Mouse (Mus musculus) intestine, embryonic 16.5 days (tissue): ENCODE data around the gene Toe1. TPM values are rescaled to one million over a fixed set of nuclear protein-coding genes. Genes with fewer than 3 reads are reported as not detected.

Experiments
- ATAC-seq: fragments of 200-750 bp; cut with Nextera tagmentation; 2 replicates; pipeline ENCODE4 v1.8.0; 2017; ENCODE audit warnings: moderate TSS enrichment, moderate library complexity
- H3K27ac ChIP-seq: fragments of 300-500 bp; sonication (generic); 2 replicates; pipeline ENCODE4 v1.5.1; 2014; ENCODE audit warnings: mild to moderate bottlenecking, low read length
- H3K27me3 ChIP-seq: fragments of 300-500 bp; sonication (generic); replicated peaks from 2 replicates; pipeline ENCODE4 v1.6.1; 2014; ENCODE audit warnings: low read length, control low read depth, mixed read lengths; ENCODE audit not compliant: control insufficient read depth, insufficient read depth
- H3K36me3 ChIP-seq: fragments of 300-500 bp; sonication (generic); 2 replicates; pipeline ENCODE4 v1.6.1; 2014; ENCODE audit warnings: low read length, control low read depth; ENCODE audit not compliant: control insufficient read depth, insufficient read depth
- H3K4me1 ChIP-seq: fragments of 300-500 bp; sonication (generic); 2 replicates; pipeline ENCODE4 v1.6.1; 2014; ENCODE audit warnings: low read length, control low read depth, mixed read lengths; ENCODE audit not compliant: control insufficient read depth, insufficient read depth
- H3K4me2 ChIP-seq: fragments of 300-500 bp; sonication (generic); 2 replicates; pipeline ENCODE4 v1.6.1; 2014; ENCODE audit warnings: low read depth, low read length, control low read depth
- H3K4me3 ChIP-seq: fragments of 300-500 bp; sonication (generic); 2 replicates; pipeline ENCODE4 v1.5.1; 2014; ENCODE audit warnings: mild to moderate bottlenecking, low read length
- H3K9ac ChIP-seq: fragments of 300-500 bp; sonication (generic); 2 replicates; pipeline ENCODE4 v1.6.1; 2014; ENCODE audit warnings: low read depth, low read length
- H3K9me3 ChIP-seq: fragments of 300-500 bp; sonication (generic); 2 replicates; pipeline ENCODE4 v1.6.1; 2016; ENCODE audit warnings: low read length, control low read depth; ENCODE audit not compliant: control insufficient read depth
- WGBS: fragments of 180-500 bp; shearing (Covaris S2); extraction: QIAGEN DNeasy Blood & Tissue Kit; methylation state at CpG from one replicate; pipeline ENCODE4 v1.1.7; 2014; 5-methylcytosine and 5-hydroxymethylcytosine counted together
- polyA plus RNA-seq: library from polyadenylated mRNA; unstranded; fragments of >200 nt; fragmentation: Nextera tagmentation; extraction: Ambion mirVana; gene quantifications from 2 replicates; pipeline ENCODE4 v1.2.1, GENCODE M21; 2015

Toe1 gene
- polyA plus RNA-seq, 1 experiment from 2014 or later: 31.0 TPM

DNA sequence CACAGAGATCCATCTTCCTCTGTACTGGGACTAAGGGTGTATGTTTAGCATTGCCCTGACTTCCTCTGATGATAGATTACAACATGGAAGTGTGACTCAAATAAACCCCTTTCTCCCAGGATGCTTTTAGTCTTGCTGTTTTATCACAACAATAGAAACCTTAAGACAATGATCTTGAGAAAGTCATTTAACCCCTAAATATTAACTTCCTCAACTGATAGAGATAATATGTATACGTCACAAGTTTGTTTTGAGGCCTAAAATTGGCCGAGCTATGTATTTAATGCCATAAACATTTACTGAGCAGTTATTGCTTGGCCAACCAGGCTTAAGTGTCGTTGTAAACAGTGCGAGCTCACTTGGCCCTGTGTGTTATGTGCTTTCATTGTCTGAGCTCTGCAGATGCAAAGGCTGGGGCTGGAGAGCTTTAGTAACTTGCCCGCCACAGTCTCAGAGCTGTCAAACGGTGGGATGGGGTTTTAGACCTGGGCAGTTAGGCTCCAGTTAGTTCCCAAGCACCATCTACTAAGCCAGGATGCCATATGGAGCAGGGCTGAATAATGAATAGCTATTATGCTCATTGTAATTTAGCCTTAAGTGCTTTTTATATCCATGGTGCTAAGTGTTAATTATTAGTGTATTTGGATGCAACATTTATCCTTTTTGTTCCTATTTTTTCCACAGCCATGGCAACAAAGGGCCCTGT, 22.1 kb upstream of the Toe1 start:
- Histone ChIP-seq H3K9ac (no peak overlapping the region), H3K27ac (no peak overlapping the region), H3K4me2 (no peak overlapping the region), H3K36me3 (no peaks in the 10 kb centered on the region), H3K9me3 (no peaks in the 10 kb centered on the region), H3K4me3 (no peak overlapping the region), H3K4me1 (0 out of 2 replicates have a peak, but pooled peaks cover 3% of the 10 kb centered on the region), H3K27me3 (no peaks in the 10 kb centered on the region)
- WGBS: 36% methylated on average over 6 of the region's 6 CpGs
- no peak for ATAC-seq

GRCm38 (mm10) chr4:116827819-116828218, 20.4 kb upstream of the Toe1 start:
- Histone ChIP-seq H3K27me3 (no peaks in the 10 kb centered on the region), H3K4me3 (no peak overlapping the region), H3K9ac (no peak overlapping the region), H3K4me2 (no peak overlapping the region), H3K27ac (no peak overlapping the region), H3K9me3 (no peaks in the 10 kb centered on the region), H3K4me1 (peaks cover 5% of the 10 kb centered on the region; the same call in 1 of the 2 replicates), H3K36me3 (no peaks in the 10 kb centered on the region)
- WGBS: 2% methylated on average over 4 of the region's 4 CpGs
- ATAC-seq: 0 out of 2 replicates have a peak, but pooled peaks have one; percentile 31

DNA sequence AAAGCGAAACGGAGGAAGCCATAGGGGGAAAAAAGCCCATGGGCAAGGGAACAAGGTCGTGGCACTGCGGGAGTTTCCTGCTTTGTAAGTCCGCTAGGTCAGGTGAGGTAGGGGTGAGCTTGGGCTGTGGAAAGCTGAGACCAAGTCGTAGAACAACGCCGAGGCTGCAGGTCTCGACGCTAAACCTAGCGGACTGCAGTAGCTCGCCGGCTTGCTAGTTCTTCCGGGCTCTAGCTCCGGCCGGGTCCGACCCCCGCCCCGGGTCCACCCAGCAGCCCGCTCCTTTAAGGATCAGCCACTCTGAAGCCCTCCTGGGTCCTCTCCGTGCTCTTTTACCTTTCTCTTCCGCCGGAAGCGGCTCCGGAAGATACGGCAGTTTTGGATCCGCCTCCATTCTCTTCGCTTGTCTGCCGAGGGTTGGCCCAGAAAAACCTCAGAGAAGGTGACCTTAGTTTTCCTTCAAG, 17.1 kb upstream of the Toe1 start:
- H3K4me1 ChIP-seq: peaks cover 10% of the 10 kb centered on the region
- H3K4me3 ChIP-seq: peak overlapping the region; percentile 68
- H3K27me3 ChIP-seq: no peaks in the 10 kb centered on the region; the same call in 1 of the 2 replicates
- peak overlapping the region; percentile 81 for H3K27ac ChIP-seq
- no peaks in the 10 kb centered on the region for H3K36me3 ChIP-seq
- no peaks in the 10 kb centered on the region for H3K9me3 ChIP-seq
- H3K4me2 ChIP-seq: peak overlapping the region; percentile 81
- ATAC-seq: peak; percentile 55
- peak overlapping the region; percentile 81 for H3K9ac ChIP-seq
- 2% methylated on average over 29 of the region's 29 CpGs for WGBS

GRCm38 (mm10) chr4:116821694-116822016, 14.2 kb upstream of the Toe1 start, which contains the start of gene Hpdl:
Gene Hpdl (minus strand): TSS chr4:116821707.
- H3K9me3 ChIP-seq: no peaks in the 10 kb centered on the region
- peak within 1 kb of the TSS; percentile 70 for H3K9ac ChIP-seq
- no peak for ATAC-seq
- H3K4me3 ChIP-seq: peak within 1 kb of the TSS; percentile 59
- no peaks in the 10 kb centered on the region; the same call in 1 of the 2 replicates for H3K27me3 ChIP-seq
- no peaks in the 10 kb centered on the region for H3K36me3 ChIP-seq
- H3K4me1 ChIP-seq: peaks cover 10% of the 10 kb centered on the region
- 11% methylated on average over 9 of the region's 9 CpGs for WGBS
- H3K4me2 ChIP-seq: peak within 1 kb of the TSS; percentile 99
- no peak within 1 kb of the TSS for H3K27ac ChIP-seq

DNA sequence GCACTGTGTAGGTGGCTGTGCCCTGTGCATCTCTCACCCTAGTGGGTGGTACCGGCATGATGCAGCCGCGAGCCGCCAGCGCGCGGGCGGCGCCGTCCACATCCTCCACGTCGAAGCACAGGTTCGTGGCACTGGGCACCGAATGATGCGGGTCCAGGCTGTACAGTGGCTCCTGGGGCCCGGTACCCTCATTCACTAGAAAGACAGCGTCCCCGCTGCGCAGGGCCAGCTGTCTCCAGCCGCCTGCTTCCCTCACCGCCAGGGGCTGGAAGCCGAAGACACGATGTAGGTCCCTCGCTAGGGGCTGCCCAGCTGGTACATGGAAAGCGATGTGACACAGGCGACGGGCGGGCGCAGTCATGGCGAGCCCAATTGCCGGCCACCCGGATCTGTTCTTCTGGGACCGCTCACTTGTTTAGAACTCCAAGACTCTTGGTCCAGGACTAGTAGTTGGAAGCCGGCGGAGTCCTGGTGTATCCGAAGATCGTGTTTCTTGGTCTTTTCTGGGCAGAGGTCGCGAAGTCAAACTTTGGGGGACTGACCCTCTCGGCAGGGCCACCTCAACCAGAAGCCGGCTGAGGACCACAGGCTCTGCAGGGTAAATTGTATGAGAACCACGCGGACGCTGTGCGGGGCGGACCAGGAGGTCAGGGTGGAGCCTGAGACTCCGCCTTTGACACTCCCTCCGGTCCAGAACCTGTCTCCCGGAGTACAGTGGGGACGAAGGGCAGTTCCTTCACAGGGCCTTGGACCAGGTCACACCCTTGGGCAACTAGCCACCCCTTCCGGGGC, 13.7 kb upstream of the Toe1 start:
- WGBS: under 1% methylated on average over 51 of the region's 51 CpGs
- peak; percentile 87 for ATAC-seq
- H3K4me2 ChIP-seq: peak overlapping the region; percentile 99

DNA sequence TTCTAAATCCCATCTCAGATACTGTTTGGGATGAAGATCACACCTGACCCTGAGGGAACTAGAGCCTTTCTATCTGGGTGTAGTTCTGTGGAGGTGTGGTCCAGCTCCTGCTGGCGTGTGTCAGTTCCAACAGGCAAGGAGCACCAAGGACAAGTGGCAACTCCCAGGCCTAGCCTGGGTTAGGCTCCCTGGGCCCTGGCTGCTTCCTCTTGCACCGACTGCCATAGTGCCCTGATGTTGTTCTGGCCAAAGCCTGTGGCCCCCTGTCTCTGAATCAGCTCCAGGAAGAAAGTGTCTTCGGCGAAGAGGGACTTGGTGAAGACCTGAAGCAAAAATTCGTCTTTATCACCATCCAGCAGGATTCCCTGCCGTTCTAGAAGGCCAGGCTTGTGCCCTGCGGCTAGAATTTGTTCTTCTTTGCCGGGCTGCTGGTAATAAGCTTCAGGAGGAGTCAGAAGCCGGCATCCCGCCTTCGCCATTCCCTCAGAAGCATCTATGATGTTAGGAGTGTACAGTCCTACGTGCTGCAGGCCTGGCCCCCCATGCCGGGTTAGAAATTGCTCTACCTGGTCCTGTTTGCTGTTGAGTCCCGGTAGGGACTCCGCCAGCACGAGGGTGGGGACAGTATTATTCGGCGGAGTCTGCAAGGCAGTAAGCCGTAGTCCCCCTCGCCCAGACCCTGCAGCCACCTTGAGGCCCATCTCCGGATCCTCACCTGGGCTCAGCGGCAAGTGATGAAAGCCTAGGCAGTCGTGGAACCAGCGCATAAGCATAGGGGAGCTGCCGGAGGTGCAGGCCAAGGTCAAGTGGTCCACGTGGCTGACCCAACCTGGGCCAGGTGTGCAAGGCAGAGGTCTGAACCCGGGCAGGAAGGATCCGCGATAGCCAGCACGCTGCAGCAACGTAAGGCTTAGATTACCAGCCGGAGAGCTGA, 12.8 kb upstream of the Toe1 start:
- peak overlapping the region; percentile 59 for H3K4me3 ChIP-seq
- H3K9me3 ChIP-seq: no peaks in the 10 kb centered on the region
- H3K9ac ChIP-seq: peak overlapping the region; percentile 70
- H3K36me3 ChIP-seq: no peaks in the 10 kb centered on the region
- H3K27ac ChIP-seq: no peak overlapping the region
- H3K27me3 ChIP-seq: no peaks in the 10 kb centered on the region; the same call in 1 of the 2 replicates
- no peak for ATAC-seq
- peak overlapping the region; percentile 99 for H3K4me2 ChIP-seq
- peaks cover 10% of the 10 kb centered on the region for H3K4me1 ChIP-seq
- 31% methylated on average over 32 of the region's 32 CpGs for WGBS

More for the DNA sequence above, 13.7 kb upstream of the Toe1 start:
- no peak overlapping the region for H3K27ac ChIP-seq
- no peaks in the 10 kb centered on the region for H3K9me3 ChIP-seq
- no peaks in the 10 kb centered on the region for H3K36me3 ChIP-seq
- peak overlapping the region; percentile 59 for H3K4me3 ChIP-seq
- peak overlapping the region; percentile 70 for H3K9ac ChIP-seq
- peaks cover 10% of the 10 kb centered on the region for H3K4me1 ChIP-seq
- no peaks in the 10 kb centered on the region; the same call in 1 of the 2 replicates for H3K27me3 ChIP-seq

DNA sequence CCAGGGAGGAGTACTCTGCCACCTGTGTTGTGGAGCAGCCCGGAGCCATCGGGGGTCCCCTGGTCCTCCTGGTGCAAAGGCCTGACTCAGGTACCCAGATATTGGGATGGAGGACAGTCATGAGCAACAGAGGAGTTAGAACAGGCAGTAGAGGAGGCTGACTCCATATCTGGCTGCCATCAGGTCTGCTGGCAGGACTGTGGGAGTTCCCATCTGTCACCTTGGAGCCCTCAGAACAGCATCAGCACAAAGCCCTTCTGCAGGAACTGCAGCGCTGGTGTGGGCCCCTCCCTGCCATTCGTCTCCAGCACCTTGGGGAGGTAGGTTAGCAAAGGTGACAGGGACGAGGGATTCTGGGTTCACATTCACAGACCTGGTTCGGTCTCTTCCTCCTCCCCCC, 10.0 kb upstream of the Toe1 start:
- no peak for ATAC-seq
- H3K27ac ChIP-seq: no peak overlapping the region
- no peak overlapping the region for H3K9ac ChIP-seq
- WGBS: 92% methylated on average over 6 of the region's 6 CpGs
- H3K4me1 ChIP-seq: peaks cover 5% of the 10 kb centered on the region; the same call in 1 of the 2 replicates
- H3K4me3 ChIP-seq: no peak overlapping the region
- no peaks in the 10 kb centered on the region for H3K36me3 ChIP-seq
- no peak overlapping the region for H3K4me2 ChIP-seq
- no peaks in the 10 kb centered on the region for H3K9me3 ChIP-seq
- no peaks in the 10 kb centered on the region; the same call in 1 of the 2 replicates for H3K27me3 ChIP-seq

GRCm38 (mm10) chr4:116815276-116815675, 7.8 kb upstream of the Toe1 start:
- WGBS: 85% methylated on average over 5 of the region's 5 CpGs
- Histone ChIP-seq H3K4me1 (no peaks in the 10 kb centered on the region), H3K9me3 (no peaks in the 10 kb centered on the region), H3K27ac (no peak overlapping the region), H3K36me3 (no peaks in the 10 kb centered on the region), H3K9ac (no peak overlapping the region), H3K27me3 (no peaks in the 10 kb centered on the region), H3K4me2 (no peak overlapping the region), H3K4me3 (no peak overlapping the region)
- ATAC-seq: no peak
